Mouse (Mus musculus) brain, embryonic 14.5 days (tissue): Measurements from ENCODE around the gene Hes7. TPM values are rescaled to one million over a fixed set of nuclear protein-coding genes. Genes with fewer than 3 reads are reported as not detected.

Experiments
- DNase-seq: peaks from one replicate; pipeline ENCODE4 v3.0.0-alpha.2; 2011; ENCODE audit warnings: low read depth
- CTCF ChIP-seq: fragments of 200-500 bp; IDR thresholded peaks from 2 replicates; pipeline ENCODE4 v1.5.1; 2012; ENCODE audit warnings: inconsistent platforms, mild to moderate bottlenecking, moderate library complexity, borderline replicate concordance; ENCODE audit not compliant: insufficient read depth, insufficient read length; ENCODE audit errors: extremely low read depth
- POLR2A ChIP-seq: fragments of 200-500 bp; IDR thresholded peaks from 2 replicates; pipeline ENCODE4 v1.6.1; 2012; ENCODE audit warnings: mild to moderate bottlenecking, inconsistent platforms, borderline replicate concordance; ENCODE audit not compliant: poor library complexity, insufficient read depth, insufficient read length, severe bottlenecking; ENCODE audit errors: extremely low read depth
- polyA plus RNA-seq: library from polyadenylated mRNA; depleted of rRNA; stranded (reverse); fragments of >200 nt; gene quantifications from 2 replicates; pipeline ENCODE4 v1.2.3, GENCODE M21; 2012; rRNA removed

Hes7 gene
- 0.42 and 0.45 TPM in 2 replicates for polyA plus RNA-seq

GRCm38 (mm10) chr11:69120221-69121000 is at the start of gene Hes7:
TSS of gene Hes7 (plus strand) at chr11:69120404.
- no peak for TF ChIP-seq CTCF
- TF ChIP-seq POLR2A, result no peak
- DNase-seq, result peak; percentile 30

GRCm38 (mm10) chr11:69070590-69071222 is 49.5 kb upstream of the Hes7 start, which contains the start of gene Tmem107:
TSS of gene Tmem107 (plus strand) at chr11:69070806.
- peak; percentile 64; the same call in 1 of the 2 replicates for TF ChIP-seq POLR2A
- no peak for TF ChIP-seq CTCF
- peak; percentile 98 for DNase-seq

GRCm38 (mm10) chr11:69071262-69071661 is 48.9 kb upstream of the Hes7 start:
- no peak for TF ChIP-seq POLR2A
- no peak for TF ChIP-seq CTCF
- no peak for DNase-seq

- TF ChIP-seq POLR2A, result no peak
- no peak for TF ChIP-seq CTCF
- DNase-seq, result no peak
These were observed 48.0 kb upstream of the Hes7 start for GRCm38 (mm10) chr11:69072234-69072633.

- TF ChIP-seq CTCF (no peak), POLR2A (no peak)
- no peak for DNase-seq
These were observed 47.5 kb upstream of the Hes7 start for GRCm38 (mm10) chr11:69072666-69073064.

- peak; percentile 97 for DNase-seq
- TF ChIP-seq CTCF, result no peak
- peak; percentile 89 for TF ChIP-seq POLR2A
These were observed 46.9 kb upstream of the Hes7 start for GRCm38 (mm10) chr11:69073065-69073888.

GRCm38 (mm10) chr11:69073951-69074775 is 46.0 kb upstream of the Hes7 start:
- peak; percentile 19 for DNase-seq
- TF ChIP-seq POLR2A (no peak), CTCF (no peak)

GRCm38 (mm10) chr11:69074776-69075069 is 45.5 kb upstream of the Hes7 start:
- TF ChIP-seq CTCF, result no peak
- TF ChIP-seq POLR2A, result no peak
- no peak for DNase-seq

GRCm38 (mm10) chr11:69075764-69076479 is 44.3 kb upstream of the Hes7 start:
- no peak for TF ChIP-seq POLR2A
- no peak for TF ChIP-seq CTCF
- DNase-seq, result no peak

- TF ChIP-seq POLR2A (no peak), CTCF (no peak)
- DNase-seq, result peak; percentile 32
These were observed 43.6 kb upstream of the Hes7 start for GRCm38 (mm10) chr11:69076572-69076971.
